Mouse (Mus musculus) c-Kit-positive CD71-positive TER-119-positive erythroid progenitor cells, embryonic 14.5 days (primary cell): ENCODE results near the gene Ctsf.
A peak's percentile ranks its signal among the peaks of the same experiment; 100 is the strongest.
"Not testable (repeated sequence)": the region's sequence is repeated elsewhere in the genome, so short reads cannot be mapped to it uniquely, and the experiment has no call there.

ENCODE experiments used
- DNase-seq: peaks from one replicate; pipeline ENCODE4 v3.0.0-alpha.2; 2013; ENCODE audit warnings: low spot score

Ctsf gene

DNA sequence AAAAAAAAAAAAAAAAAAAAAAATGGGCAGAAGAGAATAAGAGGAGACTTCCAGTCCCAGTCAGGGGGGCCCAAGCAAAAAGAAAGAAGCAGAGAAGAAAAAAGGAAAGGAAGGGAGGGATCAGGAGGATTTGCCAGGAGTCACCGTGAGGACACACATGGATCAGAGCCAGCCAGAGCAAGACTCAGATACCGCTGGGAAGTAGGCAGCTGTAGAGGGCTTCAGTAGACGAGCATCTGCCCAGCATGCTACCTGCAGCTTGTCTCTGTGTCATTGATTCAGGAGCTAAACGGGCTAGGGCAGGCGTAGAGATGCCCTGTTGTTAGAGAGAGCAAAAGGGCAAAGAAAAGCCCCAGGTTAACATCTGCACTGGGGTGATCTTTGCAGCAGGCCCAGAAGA lies 4.6 kb upstream of the Ctsf start:
- DNase-seq, result no peak

DNA sequence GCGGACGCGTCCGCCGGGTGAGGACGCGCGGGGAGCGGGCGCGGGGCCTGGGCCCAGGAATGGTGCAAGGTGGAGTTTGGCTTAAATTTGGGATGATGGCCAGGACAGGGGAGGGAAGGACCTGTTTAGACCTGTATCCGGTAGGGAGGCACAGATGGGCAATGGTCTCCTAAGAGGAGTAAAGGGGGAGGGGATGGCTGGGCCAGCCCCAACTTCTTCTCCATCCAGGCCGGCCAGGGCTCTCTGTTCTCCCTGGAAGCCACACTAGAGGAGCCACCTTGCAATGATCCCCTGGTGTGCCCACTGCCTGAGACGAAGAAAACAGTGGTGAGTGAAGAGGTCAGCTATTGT lies 515 bp downstream of the Ctsf start:
- no peak for DNase-seq

DNA sequence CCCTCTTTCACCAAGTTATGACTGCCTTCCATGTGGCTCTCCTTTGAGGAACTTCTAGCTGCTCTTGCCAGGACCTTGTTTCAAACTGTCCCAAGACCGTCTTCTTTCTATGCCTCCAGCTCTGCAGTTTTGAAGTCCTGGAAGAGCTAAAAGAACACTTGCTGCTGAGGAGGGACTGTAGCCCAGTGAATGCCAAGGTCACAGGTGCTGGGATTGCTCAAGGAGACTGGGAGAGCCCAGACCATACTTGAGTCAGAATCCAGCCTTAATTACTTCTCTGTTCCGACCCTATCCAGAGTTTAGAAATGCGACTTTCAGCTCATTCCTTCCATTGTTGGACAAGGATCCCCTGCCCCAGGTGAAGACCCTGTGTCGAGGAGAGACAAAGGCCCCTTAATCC lies 1.0 kb downstream of the Ctsf start:
- DNase-seq, result no peak

DNA sequence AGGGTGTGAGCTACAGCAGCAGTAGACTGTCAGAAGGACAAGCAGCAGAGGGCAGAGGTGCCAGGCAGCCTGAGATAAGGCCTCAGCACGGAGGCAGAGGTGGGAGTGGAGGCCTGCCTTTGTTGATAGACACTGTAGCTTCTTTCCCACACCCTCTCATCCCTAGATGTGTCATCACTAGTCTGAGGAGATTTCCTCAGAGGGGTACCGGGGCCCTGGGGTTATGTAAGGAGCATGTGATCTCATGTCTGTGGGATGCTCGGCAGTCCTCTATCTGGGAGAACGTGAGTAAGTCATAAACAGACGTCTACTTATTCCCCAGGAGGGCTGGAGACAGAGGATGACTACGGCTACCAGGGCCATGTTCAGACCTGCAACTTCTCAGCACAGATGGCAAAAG lies 4.2 kb downstream of the Ctsf start:
- peak; percentile 89 for DNase-seq

DNA sequence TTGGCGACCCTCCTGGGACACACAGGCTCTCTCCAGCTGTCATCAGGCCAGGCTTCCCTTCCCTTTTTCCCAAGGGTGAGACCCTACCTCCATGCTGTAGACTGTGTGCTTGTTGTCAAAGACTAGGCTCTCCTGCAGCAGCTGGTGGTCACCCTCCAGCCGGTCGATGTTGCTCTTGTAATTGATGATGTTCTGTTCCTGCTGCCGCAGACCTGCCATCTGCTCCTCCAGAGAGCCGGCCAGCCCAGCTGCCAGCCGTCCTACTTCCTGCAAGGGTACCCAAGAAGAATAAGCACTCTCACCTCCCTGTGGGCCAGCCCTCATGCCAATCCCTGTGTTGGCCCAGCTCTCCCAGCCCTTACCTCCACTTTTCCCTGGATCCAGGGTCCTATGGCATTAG lies 8.1 kb downstream of the Ctsf start:
- no peak for DNase-seq

DNA sequence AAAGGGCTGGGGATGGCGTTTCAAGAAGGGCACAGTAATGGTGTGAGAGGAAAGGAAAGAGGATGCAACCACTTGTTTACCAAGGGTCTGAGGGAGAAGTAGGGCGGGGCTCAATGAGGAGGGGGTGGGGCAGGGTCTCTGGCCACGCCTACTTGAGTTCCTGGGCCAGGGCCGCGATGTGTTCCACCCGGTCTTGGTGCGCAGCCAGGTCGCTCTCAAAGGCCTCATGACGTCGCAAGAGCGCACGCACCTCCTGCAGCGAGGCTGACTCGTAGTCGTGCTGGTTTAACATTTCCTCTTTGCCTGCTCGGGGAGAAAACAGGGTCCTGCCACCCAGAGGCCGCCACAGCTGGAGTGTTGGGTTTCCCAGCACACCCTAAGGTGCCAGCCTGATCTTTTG lies 10.2 kb downstream of the Ctsf start:
- DNase-seq, result no peak

DNA sequence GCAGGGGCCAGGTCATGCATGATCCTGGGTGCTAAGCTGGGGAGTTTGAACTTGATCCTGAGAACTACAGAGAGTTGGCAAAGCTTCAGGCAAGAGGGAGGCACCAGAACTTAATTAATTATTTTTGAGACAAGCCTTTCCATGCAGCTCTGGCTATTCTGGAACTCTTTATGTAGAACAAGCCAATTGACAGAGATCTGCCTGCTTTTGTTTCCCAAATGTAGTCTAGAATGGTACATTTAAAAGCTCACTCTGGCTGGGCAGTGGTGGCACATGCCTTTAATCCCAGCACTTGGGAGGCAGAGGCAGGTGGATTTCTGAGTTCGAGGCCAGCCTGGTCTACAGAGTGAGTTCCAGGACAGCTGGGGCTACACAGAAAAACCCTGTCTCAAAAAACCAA lies 19.7 kb downstream of the Ctsf start:
- DNase-seq, result not testable (repeated sequence)

DNA sequence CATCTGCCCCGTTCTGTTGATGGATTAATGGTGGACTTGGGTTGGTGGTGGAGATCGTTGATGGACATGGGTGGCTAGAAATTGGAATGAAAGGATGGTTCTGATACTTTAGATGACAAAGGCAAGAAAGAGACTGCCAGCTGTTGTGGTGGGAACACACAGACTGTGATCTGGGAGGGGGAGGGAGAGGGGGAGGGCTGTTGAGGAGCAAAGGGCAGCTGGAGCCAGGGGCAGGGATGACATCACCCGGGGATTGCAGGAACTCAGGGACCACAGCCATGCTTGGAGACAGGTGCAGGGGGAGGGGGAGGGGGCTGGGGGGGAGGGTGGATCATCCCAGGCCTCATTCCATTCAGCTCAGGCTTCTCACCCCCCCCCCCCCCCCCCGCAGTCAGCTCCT lies 21.3 kb downstream of the Ctsf start:
- DNase-seq, result no peak

DNA sequence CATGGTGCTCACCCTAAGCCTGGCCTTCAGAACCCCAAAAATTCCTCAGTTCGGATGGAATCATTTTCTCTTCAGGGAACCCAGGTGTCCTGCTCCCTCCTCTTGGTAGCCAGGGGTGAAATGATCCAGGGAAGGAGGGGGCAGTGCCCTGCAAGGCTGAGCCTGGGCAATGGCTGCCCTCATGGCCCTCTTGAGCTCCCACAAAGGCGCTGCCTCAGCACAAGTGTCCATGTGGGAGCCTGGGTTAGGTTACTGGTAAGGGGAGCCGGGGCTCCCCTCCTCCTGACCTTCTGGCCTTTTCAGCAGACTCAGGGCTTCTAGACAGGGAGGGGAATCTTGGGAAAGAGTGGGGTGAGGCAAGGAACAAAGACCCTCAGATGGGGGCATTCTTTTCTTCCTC lies 21.8 kb downstream of the Ctsf start:
- no peak for DNase-seq

DNA sequence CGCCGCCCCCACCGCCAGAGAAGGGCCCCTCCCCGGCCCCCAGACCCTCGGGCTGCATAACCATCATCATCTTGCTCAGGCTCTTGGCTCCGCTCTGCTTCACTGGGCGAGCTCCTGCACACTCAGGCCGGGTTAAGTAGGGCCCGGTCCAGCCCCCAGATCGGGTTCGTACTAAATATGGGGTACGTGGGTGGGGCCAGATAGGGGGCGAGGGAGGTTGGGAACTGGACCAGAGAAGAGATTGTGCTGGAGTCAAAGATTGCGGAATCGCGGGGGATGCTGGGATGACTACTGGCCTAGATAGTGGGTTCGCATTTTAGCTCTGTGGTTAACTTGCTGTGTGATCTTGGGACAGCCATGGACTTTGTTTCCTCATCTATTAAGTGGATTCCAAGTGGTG lies 22.9 kb downstream of the Ctsf start, which contains the start of gene Actn3:
Gene Actn3, minus strand, starts transcription at position 125 of the 400 bp plus-strand sequence.
- no peak for DNase-seq

DNA sequence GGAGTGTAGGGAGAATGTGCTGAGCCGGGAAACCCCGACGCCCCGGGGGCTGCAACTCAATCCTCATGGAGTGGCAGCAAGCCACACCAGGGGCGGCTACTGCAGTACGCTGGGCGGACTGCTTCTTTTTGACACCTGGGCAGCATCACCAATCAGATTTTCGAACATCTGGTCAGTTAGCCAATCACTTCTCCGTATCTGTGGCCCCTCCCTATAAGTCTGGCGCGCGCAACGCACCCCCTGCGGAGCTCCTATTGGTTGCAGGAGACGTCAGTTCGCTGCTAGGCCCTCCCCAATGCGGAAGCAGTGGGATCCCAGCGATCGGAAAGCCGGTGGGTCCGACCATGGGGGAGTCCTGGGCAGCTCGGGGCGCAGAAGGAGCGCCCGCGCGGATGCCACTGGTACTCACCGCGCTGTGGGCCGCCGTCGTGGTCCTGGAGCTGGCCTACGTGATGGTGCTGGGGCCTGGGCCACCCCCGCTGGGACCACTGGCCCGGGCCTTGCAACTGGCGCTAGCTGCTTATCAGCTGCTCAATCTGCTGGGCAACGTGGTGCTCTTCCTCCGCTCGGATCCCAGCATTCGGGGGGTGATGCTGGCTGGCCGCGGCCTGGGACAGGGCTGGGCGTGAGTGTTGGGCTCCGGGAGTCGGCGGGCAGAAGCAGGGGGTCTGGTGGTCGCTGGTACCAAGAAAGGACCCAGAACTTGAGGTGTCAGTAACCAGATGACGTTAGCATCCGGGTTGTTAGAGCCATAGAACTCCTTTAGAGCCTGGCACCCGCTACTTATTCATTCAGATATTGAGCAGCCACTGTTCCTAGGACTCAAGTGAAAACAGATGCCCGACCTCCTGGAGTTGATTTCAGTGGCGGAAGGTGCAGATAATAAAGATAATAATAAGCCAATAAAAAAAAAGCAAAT lies 23.7 kb downstream of the Ctsf start, which contains the start of gene Zdhhc24:
Gene Zdhhc24, plus strand, starts transcription at position 264 of the 919 bp plus-strand sequence.
- DNase-seq, result peak; percentile 96

DNA sequence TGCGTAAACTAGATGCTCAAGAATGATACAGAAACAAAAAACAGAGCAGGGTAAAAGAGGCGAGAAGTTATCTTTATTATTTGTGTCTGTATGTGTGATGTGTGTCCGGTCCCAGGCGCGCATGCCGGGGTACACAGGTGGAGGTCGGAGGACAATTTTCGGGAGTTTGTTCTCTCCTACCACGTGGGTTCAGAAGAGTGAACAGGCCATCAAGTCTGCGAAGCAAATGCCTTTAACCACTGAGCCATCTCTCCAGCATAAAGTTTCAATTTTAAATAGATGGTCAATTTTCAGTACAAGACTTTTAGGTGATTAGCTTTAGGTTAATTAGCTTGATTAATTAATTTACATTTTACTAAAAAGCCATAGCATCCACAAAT lies 24.4 kb downstream of the Ctsf start:
- no peak for DNase-seq

DNA sequence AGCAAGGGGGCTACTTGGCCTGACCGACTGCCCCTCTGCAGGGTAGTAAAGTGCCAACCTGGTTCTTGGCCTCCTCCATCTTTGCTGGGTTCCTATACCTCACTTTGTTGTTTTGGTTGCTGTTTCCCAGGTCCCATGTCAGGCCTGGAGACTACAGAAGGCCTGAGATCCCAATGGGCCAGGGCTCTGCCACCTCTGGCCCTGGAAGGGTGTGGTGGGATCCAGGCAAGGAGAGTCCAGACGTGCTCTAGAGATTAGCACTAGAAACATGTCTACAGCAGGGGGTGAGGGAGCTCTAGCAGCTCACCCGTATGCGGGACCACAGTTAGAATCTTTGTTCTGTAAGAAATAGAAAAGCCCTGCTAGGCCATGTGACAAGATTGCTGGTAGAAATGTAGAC lies 29.0 kb downstream of the Ctsf start:
- DNase-seq, result peak; percentile 55

DNA sequence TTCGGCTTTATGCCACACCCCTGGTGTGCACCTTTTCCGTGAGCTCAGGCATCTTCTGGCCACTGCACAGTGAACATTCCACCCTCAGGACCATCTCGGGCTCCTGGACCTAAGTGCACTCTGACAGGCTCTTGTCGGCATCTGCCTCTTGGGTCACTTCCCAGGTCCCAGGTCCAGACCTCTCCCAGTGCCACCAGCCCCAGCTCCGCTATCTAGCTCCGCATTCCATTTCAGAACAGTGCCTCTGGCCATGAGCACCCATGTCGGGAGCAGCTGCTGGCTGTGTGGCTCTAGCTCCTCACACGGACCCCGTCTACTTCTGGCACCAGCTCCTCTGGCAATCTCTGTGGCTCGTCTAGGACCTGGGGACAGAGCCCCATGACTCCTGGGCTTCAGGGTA lies 34.9 kb downstream of the Ctsf start:
- DNase-seq, result no peak

DNA sequence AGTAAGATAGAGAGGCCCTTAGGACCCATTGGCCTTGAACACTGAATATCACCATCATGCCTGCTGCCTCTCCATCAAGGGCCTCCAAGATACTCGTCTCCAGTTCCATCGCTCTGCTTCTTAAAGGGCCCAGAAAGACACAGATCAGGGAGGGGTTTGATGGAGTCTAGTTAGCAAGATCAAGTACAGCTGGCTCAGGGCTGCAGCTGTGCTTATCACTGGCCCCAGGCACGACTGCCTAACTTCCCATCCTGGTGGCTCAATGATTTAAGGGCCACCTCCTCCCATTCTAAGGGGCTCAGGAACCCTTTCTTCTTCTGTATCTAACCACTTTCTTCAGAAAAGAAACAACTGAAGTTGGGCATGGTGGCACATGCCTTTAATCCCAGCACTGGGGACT lies 36.9 kb downstream of the Ctsf start:
- DNase-seq, result peak; percentile 77

DNA sequence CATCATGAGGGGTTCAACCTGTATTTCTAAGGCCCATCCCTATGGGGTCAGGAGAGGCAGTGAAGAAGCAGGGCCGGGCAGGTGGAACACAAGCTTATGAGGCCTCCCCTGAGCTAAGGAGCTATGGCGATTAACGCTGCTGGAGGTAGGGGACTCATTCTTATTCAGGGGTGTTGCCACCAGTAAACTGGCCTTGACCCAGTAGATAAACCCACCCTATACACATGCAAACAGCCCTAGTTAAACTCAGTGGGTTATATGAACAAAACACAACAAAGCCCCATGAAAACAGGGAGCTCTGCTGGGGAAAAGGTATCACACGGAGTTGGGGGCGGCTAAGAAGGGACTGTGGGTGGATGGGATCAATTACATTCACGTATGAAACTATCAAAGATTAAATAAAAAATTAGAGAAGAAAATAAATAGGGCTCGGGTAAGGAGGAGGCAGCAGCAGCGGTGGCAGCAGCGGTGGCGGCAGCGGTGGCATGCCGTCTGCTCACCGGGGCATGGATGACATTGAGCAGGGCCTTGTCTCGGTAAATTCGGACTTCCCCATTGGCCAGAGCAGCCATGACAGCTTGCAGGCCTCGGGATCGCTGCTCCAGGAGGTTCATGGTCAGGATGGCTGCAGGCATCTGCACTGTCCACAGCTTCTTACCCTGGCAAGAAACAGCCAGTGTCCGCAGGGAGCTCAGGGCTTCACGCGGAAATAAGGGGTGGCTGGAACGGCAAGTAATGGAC lies 42.0 kb downstream of the Ctsf start:
- DNase-seq, result no peak

DNA sequence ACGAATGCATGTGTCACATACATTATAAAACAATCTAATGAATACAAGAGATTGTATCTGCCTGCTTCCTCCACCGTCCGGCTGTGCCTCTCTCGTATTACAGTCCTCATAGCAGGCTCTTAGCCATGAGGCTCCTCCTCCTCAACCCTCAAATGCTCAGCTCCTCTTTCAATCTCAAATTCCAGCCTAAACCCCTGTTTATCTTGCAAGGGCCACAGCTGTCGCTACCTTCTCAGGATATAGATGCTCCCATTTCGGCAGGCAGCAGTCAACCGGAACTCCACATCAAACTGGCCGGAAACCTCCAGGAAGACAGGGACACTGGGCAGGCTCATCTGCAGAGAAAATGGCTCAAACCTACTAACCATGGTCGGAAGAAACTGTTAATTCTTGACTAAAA lies 44.0 kb downstream of the Ctsf start:
- no peak for DNase-seq

DNA sequence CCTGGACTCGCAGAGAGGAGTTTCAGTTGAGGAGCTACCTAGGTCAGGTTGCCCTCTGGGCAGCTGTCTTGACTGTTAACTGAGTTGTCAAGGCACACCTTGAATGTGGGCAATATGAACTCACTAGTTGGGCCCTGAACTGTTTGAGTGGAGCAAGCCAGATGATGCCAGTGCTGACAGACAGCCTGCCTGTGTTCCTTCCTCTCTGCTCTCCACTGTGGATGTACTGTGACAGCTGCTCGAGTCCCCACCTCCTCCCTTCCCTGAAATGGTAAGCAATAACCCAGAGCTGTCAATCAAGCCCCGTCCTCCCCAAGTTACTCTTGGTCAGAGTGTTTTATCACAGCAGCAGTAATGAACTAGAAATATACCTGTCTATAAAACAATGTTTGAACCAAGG lies 45.0 kb downstream of the Ctsf start:
- DNase-seq, result no peak

DNA sequence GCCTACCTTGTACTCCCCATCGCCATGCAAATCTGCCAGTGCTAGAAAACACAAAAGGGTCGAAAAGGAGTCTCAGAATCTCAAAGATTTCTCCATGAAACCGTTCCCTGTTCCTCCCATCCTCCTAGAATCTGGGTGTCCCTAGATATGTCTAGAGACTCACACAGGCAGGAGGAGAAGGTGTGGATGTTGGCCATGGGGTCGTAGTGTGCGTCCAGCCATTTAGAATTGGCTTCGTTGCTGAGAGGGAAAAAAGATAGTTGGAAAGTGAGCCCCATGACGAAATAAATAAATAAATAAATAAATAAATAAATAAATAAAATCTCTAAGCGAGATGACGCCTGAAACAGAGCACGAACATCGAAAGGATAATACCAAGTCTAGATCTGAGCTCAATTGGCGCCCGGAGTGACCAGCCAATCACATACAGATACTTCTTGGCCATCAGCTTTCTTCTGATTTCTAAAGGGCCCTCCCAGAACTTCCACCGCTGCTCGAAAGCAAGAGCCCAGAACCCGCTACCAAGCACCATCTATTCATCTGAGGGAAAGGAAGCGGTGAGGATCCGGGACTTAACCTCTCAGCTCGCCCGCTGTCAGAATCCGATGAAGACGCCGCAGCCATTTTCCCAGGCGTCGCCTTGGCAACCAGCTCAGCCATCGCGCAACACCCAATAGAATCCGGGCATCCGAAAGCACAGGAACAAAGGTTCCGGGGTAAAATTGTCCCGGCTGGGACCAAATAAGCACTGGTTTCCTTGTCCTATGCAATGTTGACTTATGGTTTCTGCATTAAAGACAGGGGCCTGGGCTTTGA lies 51.3 kb downstream of the Ctsf start, which contains the start of gene Bbs1:
Gene Bbs1, minus strand, starts transcription at position 650 of the 816 bp plus-strand sequence.
- DNase-seq, result peak; percentile 82

DNA sequence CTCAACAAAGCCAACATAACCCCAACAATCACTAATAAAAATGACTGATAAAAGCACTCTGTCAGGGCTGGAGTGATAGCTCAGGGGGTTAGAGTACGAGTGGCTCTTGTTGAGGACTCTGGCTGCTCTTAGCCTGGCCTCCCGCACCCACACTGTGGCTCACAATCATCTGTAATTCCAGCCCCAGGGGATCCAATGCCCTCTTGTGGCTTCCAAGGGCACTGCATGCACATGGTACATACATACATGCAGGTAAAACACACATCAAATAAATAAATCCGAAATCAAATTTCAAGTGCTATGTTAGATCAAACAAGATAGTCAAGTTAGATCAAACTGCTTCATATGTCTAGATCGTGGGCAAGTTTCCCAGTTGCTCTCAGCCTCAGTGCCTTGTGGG lies 53.2 kb downstream of the Ctsf start:
- DNase-seq, result peak; percentile 60

DNA sequence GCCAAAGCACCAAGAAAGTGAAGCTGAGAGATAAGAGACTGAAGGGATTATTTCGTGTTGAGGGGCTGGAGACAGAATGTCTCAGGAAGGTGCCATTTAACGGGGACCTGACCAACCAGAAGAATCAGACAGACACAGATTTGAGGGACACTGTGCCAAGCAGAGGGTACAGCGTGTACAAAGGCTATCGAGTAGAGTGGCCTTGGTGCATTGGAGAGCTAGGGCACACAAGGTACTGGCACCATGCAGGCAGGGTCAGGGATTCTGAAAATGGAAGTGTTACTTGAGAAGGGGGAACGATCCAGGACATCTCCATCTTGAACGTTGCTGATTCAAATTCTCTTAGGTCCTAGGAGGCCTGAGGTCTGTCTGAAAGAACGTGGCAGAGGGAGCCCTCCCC lies 54.4 kb downstream of the Ctsf start:
- DNase-seq, result no peak
